Mouse (Mus musculus): ENCODE results near the gene Lrrfip2.

DNA sequence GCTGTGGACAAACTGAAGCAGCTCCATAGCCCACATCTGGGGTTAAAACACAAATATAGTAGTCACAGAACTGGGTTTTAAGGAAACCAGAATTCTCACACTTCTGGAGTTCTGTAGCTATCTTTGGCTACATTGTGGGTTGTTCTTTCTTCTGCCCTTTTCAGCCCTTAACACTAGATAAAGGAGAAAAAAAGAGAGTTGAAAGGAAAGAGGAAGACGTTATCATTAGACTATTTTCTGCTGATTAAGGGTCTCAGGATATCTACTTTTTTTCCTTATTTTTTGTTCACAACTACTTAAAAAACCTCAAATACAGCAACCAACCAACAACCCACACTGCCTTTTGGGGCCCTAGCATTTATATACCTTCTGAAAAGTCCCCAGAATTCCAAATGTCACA lies 80.9 kb downstream of the Lrrfip2 start:
- TF ChIP-seq CTCF (IDR thresholded peaks at IDR 0.05; ENCODE audit: insufficient read depth, low read length) (no peak), POLR2A (IDR thresholded peaks at IDR 0.05; ENCODE audit: borderline replicate concordance, extremely low read depth, low read depth, low read length) (no peak)

Data from lung, adult 2 months (tissue).